Mouse (Mus musculus) CH12.LX (cell line): ENCODE data around the gene Npm3. TPM values are rescaled to one million over a fixed set of nuclear protein-coding genes. Genes with fewer than 3 reads are reported as not detected.

Experiments
- DNase-seq: peaks from one replicate; pipeline ENCODE4 v3.0.0-alpha.2; 2013; ENCODE audit errors: extremely low read depth
- H3K27ac ChIP-seq: 2 replicates; pipeline ENCODE4 v1.5.1; 2012; ENCODE audit warnings: low read depth, mild to moderate bottlenecking, control low read depth, moderate library complexity; ENCODE audit not compliant: insufficient read depth
- H3K27me3 ChIP-seq: replicated peaks from 2 replicates; pipeline ENCODE3; 2012; ENCODE audit warnings: inconsistent platforms
- H3K36me3 ChIP-seq, 2 experiments: replicated peaks in 1 of 2; 2 replicates each; pipeline versions ENCODE3 to v1.6.1; 2012; ENCODE audit warnings: inconsistent platforms in 1 of 2, low read length in 1 of 2, mild to moderate bottlenecking in 1 of 2, mixed read lengths in 1 of 2, moderate library complexity in 1 of 2; ENCODE audit not compliant: control insufficient read depth in 1 of 2, insufficient read depth in 1 of 2
- H3K4me1 ChIP-seq, 2 experiments: 2 replicates each; pipeline ENCODE4 v1.6.1; 2012; ENCODE audit warnings: inconsistent platforms in 1 of 2, moderate library complexity in 1 of 2; ENCODE audit not compliant: insufficient read depth in 2 of 2, control insufficient read depth in 1 of 2
- H3K4me2 ChIP-seq: 2 replicates; pipeline ENCODE4 v1.6.1; 2012; ENCODE audit warnings: low read depth, mild to moderate bottlenecking, control low read depth; ENCODE audit not compliant: poor library complexity, insufficient read depth, severe bottlenecking
- H3K4me3 ChIP-seq, 3 experiments: fragments of 150-350 bp in 1 of 3; sonication (generic) in 1 of 3; replicated peaks in 1 of 3; 2 replicates each; pipeline versions ENCODE3 to v1.5.1; 2011 to 2012; ENCODE audit warnings: low read depth in 2 of 3, low read length in 2 of 3, mild to moderate bottlenecking in 2 of 3, moderate library complexity in 2 of 3, control low read depth in 1 of 3, improper control_type of control experiment in 1 of 3, inconsistent platforms in 1 of 3, mixed read lengths in 1 of 3; ENCODE audit not compliant: poor library complexity in 1 of 3
- H3K79me2 ChIP-seq: replicated peaks from 2 replicates; pipeline ENCODE4 v1.6.1; 2012; ENCODE audit warnings: mild to moderate bottlenecking, moderate library complexity; ENCODE audit not compliant: control insufficient read depth, poor library complexity, insufficient read depth, severe bottlenecking; ENCODE audit errors: extremely low read depth
- H3K9ac ChIP-seq: 2 replicates; pipeline ENCODE4 v1.6.1; 2012; ENCODE audit warnings: low read depth, mild to moderate bottlenecking, control low read depth, moderate library complexity; ENCODE audit not compliant: insufficient read depth
- H3K9me3 ChIP-seq: replicated peaks from 2 replicates; pipeline ENCODE3; 2012; ENCODE audit warnings: low read length, inconsistent platforms, mixed read lengths
- BHLHE40 ChIP-seq: IDR thresholded peaks from 2 replicates; pipeline ENCODE4 v1.6.1; 2011; ENCODE audit warnings: mild to moderate bottlenecking, low read depth, low read length, improper control_type of control experiment
- CHD2 ChIP-seq: IDR thresholded peaks from 2 replicates; pipeline ENCODE4 v1.6.1; 2011; ENCODE audit warnings: low read length, improper control_type of control experiment
- ELF1 ChIP-seq: IDR thresholded peaks from 2 replicates; pipeline ENCODE4 v1.6.1; 2014; ENCODE audit warnings: low read depth, mild to moderate bottlenecking, inconsistent platforms, low read length, improper control_type of control experiment
- EP300 ChIP-seq: IDR thresholded peaks from 2 replicates; pipeline ENCODE4 v1.6.1; 2011; ENCODE audit warnings: low read length, improper control_type of control experiment
- ETS1 ChIP-seq: conservative IDR thresholded peaks from 2 replicates; pipeline ENCODE4 v1.6.1; 2012; ENCODE audit warnings: low read depth, mild to moderate bottlenecking, inconsistent platforms, low read length, improper control_type of control experiment, moderate library complexity
- HCFC1 ChIP-seq: IDR thresholded peaks from 2 replicates; pipeline ENCODE4 v1.6.1; 2012; ENCODE audit warnings: low read depth, mild to moderate bottlenecking, inconsistent platforms, low read length, improper control_type of control experiment
- IRF4 ChIP-seq: IDR thresholded peaks from 2 replicates; pipeline ENCODE4 v1.6.1; 2014; ENCODE audit warnings: low read depth, mild to moderate bottlenecking, inconsistent platforms, low read length, improper control_type of control experiment
- JUN ChIP-seq: IDR thresholded peaks from 2 replicates; pipeline ENCODE4 v1.6.1; 2011; ENCODE audit warnings: low read depth, mild to moderate bottlenecking, low read length, improper control_type of control experiment, moderate library complexity; ENCODE audit not compliant: insufficient read depth
- JUND ChIP-seq: conservative IDR thresholded peaks from 2 replicates; pipeline ENCODE4 v1.6.1; 2011; ENCODE audit warnings: low read depth, low read length, improper control_type of control experiment
- KAT2A ChIP-seq: IDR thresholded peaks from 2 replicates; pipeline ENCODE4 v1.6.1; 2012; ENCODE audit warnings: low read length, improper control_type of control experiment, inconsistent platforms; ENCODE audit not compliant: insufficient replicate concordance
- MAFK ChIP-seq: IDR thresholded peaks from 2 replicates; pipeline ENCODE4 v1.6.1; 2011; ENCODE audit warnings: low read length, improper control_type of control experiment; ENCODE audit not compliant: insufficient replicate concordance
- MAZ ChIP-seq: IDR thresholded peaks from 2 replicates; pipeline ENCODE4 v1.6.1; 2012; ENCODE audit warnings: low read depth, mild to moderate bottlenecking, inconsistent platforms, low read length, improper control_type of control experiment, moderate library complexity
- MEF2A ChIP-seq: IDR thresholded peaks from 2 replicates; pipeline ENCODE4 v1.6.1; 2014; ENCODE audit warnings: low read depth, mild to moderate bottlenecking, inconsistent platforms, low read length, improper control_type of control experiment, borderline replicate concordance
- MXI1 ChIP-seq: IDR thresholded peaks from 2 replicates; pipeline ENCODE4 v1.6.1; 2011; ENCODE audit warnings: mild to moderate bottlenecking, low read depth, low read length, improper control_type of control experiment
- NELFE ChIP-seq: IDR thresholded peaks from 2 replicates; pipeline ENCODE4 v1.6.1; 2011; ENCODE audit warnings: low read depth, low read length, improper control_type of control experiment
- POLR2A ChIP-seq: IDR thresholded peaks from 2 replicates; pipeline ENCODE4 v1.6.1; 2011; ENCODE audit warnings: low read depth, mild to moderate bottlenecking, improper control_type of control experiment, low read length
- RCOR1 ChIP-seq: conservative IDR thresholded peaks from 2 replicates; pipeline ENCODE4 v1.6.1; 2012; ENCODE audit warnings: low read depth, mild to moderate bottlenecking, inconsistent platforms, low read length, improper control_type of control experiment
- TCF12 ChIP-seq: IDR thresholded peaks from 2 replicates; pipeline ENCODE4 v1.6.1; 2014; ENCODE audit warnings: low read depth, mild to moderate bottlenecking, inconsistent platforms, low read length, improper control_type of control experiment
- USF1 ChIP-seq: IDR thresholded peaks from 2 replicates; pipeline ENCODE4 v1.6.1; 2014; ENCODE audit warnings: low read depth, mild to moderate bottlenecking, inconsistent platforms, low read length, improper control_type of control experiment
- USF2 ChIP-seq: conservative IDR thresholded peaks from 2 replicates; pipeline ENCODE4 v1.6.1; 2011; ENCODE audit warnings: low read depth, low read length, improper control_type of control experiment
- ZC3H11A ChIP-seq: IDR thresholded peaks from 2 replicates; pipeline ENCODE4 v1.6.1; 2012; ENCODE audit warnings: low read depth, mild to moderate bottlenecking, inconsistent platforms, low read length, improper control_type of control experiment
- ZNF384 ChIP-seq: IDR thresholded peaks from 2 replicates; pipeline ENCODE4 v1.6.1; 2012; ENCODE audit warnings: low read depth, low read length, improper control_type of control experiment, inconsistent platforms
- dilution Hi-C: fragments of 300-500 bp; cut with MboI; formaldehyde crosslinking; loops from 2 replicates; pipeline ENCODE4 v1.14.3; 2020; ENCODE audit warnings: low sequenced_read_pairs; ENCODE audit not compliant: extremely low pct_unique_long_range_greater_than_20kb, extremely low pct_ligation_motif_present
- in situ Hi-C: fragments of 300-500 bp; cut with MboI; formaldehyde crosslinking; loops from 3 replicates; pipeline ENCODE4 v1.14.3; 2019; ENCODE audit warnings: low sequenced_read_pairs, low pct_ligation_motif_present, low pct_unique_long_range_greater_than_20kb, mixed read lengths
- polyA plus RNA-seq: library from polyadenylated mRNA; unstranded; fragments of >175 nt; gene quantifications from 2 replicates; pipeline ENCODE4 v1.2.1, GENCODE M21; 2012; ENCODE audit warnings: low read depth; ENCODE audit not compliant: insufficient read length
- total RNA-seq, 2 experiments: library from RNA; depleted of rRNA; stranded (reverse); fragments of 300-350 nt in 1 of 2; fragments of >200 nt in 1 of 2; gene quantifications; 2 replicates each; pipeline ENCODE4 v1.2.3; 2012 to 2014

The Npm3 gene
- total and polyA plus RNA-seq, 3 experiments, result 189 to 237 (median 225) TPM

DNA sequence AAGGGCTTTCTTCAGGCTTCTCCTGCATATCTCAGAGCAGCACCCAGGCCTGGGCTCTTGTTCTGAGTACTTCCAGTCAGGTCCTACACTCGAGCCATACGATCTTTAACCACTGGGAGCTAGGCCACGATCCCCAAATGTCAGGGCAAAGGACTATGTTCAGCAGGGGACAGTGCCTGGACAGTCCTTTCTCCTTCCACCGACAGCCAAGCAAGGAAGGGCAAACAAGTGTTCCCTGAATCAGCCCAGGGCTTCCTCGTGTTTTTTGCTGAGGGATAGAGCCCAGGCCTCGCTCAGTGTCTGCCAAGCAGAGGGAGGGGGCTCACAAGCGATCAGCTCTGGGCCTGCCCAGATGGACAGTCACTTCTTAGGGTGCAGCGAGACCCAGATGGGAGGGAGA lies 19.3 kb downstream of the Npm3 start:
- in situ Hi-C loops, result no loop called here
- dilution Hi-C loops, result no loop called here
- DNase-seq, result no peak
- no peak overlapping the region for H3K27ac ChIP-seq
- peaks cover 20% of the 10 kb centered on the region for H3K27me3 ChIP-seq
- H3K9ac ChIP-seq, result no peak overlapping the region
- H3K4me3 ChIP-seq, result no peak overlapping the region
- H3K4me1 ChIP-seq, result peaks cover 0 to 5% of the 10 kb centered on the region in 2 experiments; a peak in 1 of 4 replicates
- H3K4me2 ChIP-seq, result no peak overlapping the region
- no peaks in the 10 kb centered on the region for H3K79me2 ChIP-seq
- no peaks in the 10 kb centered on the region for H3K9me3 ChIP-seq
- no peaks in the 10 kb centered on the region for H3K36me3 ChIP-seq
- TF ChIP-seq IRF4 (no peak), MAFK (no peak), JUN (no peak), ETS1 (no peak), CHD2 (no peak), HCFC1 (no peak), ZNF384 (no peak), USF2 (no peak), MXI1 (no peak), EP300 (no peak), MEF2A (no peak), KAT2A (no peak)

- Histone ChIP-seq H3K4me1 (peaks cover 0 to 5% of the 10 kb centered on the region in 2 experiments; a peak in 2 of 4 replicates), H3K4me3 (no peak overlapping the region), H3K79me2 (no peaks in the 10 kb centered on the region), H3K9ac (no peak overlapping the region), H3K4me2 (no peak overlapping the region), H3K9me3 (no peaks in the 10 kb centered on the region), H3K27me3 (peaks cover 20% of the 10 kb centered on the region), H3K36me3 (no peaks in the 10 kb centered on the region), H3K27ac (no peak overlapping the region)
- dilution Hi-C loops (no loop called here), in situ Hi-C loops (no loop called here)
- TF ChIP-seq EP300, result no peak
- peak; percentile 46 for TF ChIP-seq BHLHE40
- DNase-seq, result no peak
Observed at GRCm38 (mm10) chr19:45727231-45727630, 22.2 kb downstream of the Npm3 start.

DNA sequence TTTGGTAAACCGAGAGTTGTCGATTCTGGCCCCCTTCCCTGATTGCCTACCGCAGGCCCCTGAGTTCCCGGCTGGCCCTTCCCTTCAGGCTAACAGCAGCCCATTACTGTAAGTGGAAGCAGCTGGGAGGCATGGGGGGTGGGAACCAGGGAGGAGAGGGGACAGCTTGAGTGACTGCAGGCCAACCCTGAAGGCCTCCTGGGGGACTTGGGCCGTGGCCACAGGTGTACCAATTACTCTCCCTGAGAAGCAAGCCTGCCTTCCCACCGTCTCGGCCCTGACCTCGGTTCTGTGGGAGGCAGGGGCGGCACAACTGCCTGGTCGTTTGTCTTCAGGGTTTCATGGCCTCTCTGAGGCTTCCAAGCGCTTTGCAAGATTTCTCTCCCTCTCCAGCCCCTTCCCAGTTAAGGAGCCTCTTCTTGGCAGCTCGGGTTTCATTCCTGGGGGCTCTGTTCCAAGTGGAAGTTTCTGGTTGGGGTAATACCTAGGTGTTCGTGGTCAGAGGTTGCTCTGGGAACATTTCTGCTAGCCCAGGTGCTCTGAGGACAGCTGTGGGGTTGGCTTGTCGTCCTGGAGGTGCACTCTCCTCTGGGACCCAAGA lies 23.6 kb downstream of the Npm3 start:
- no peak overlapping the region for H3K9ac ChIP-seq
- TF ChIP-seq USF1, result no peak
- no peak for TF ChIP-seq ETS1
- TF ChIP-seq IRF4, result no peak
- no peak for TF ChIP-seq MAFK
- no peak for TF ChIP-seq ELF1
- TF ChIP-seq TCF12, result no peak
- no peak for TF ChIP-seq EP300
- no peak for TF ChIP-seq JUN
- no peak for TF ChIP-seq BHLHE40
- no peak for TF ChIP-seq NELFE
- TF ChIP-seq RCOR1, result no peak
- TF ChIP-seq MAZ, result no peak
- no peak for TF ChIP-seq JUND
- no peak for TF ChIP-seq POLR2A
- no peak for TF ChIP-seq ZC3H11A
- no peak for DNase-seq
- no peak overlapping the region for H3K4me2 ChIP-seq
- peaks cover 0 to 5% of the 10 kb centered on the region in 2 experiments; a peak in 2 of 4 replicates for H3K4me1 ChIP-seq
- dilution Hi-C loops, result no loop called here
- no peaks in the 10 kb centered on the region for H3K36me3 ChIP-seq
- no peak overlapping the region for H3K27ac ChIP-seq
- in situ Hi-C loops, result no loop called here
- no peaks in the 10 kb centered on the region for H3K9me3 ChIP-seq
- no peaks in the 10 kb centered on the region for H3K79me2 ChIP-seq
- peaks cover 17% of the 10 kb centered on the region for H3K27me3 ChIP-seq
- H3K4me3 ChIP-seq, result no peak overlapping the region
